Mouse (Mus musculus): ENCODE data around the gene Evpl. TPM values are rescaled to one million over a fixed set of nuclear protein-coding genes. Genes with fewer than 3 reads are reported as not detected.

Evpl gene
- polyA plus RNA-seq, 1 experiment = 0.07 TPM

DNA sequence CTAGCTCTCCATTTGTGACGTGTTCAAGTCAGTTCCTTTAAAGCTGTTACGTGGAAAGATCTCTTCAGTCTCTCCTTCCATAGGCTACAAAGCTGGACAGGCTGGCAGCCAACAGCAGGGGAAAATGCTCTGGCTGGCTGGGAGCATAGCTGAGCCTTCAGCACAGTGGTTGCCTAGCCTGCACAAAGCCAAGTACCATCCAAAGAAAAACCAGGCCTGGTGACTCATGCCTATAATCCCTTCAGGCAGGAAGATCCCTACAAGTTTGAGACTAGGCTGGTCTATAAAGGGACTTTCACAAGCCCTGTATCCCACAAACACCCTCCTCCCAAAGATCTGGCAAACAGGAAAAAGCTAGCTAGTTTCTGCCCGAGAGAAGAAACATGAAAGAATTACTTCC, 52.0 kb downstream of the Evpl start:
- 92% methylated on average over 3 of the region's 3 CpGs for WGBS
- TF ChIP-seq CTCF (IDR thresholded peaks at IDR 0.05; ENCODE audit: extremely low read depth, insufficient read depth, insufficient read length, insufficient replicate concordance) (no peak), POLR2A (IDR thresholded peaks at IDR 0.05; ENCODE audit: low read depth, low read length) (no peak)
- H3K4me3 ChIP-seq (ENCODE audit: extremely low read depth, insufficient read depth, insufficient read length) = no peak overlapping the region
- no peaks in the 10 kb centered on the region for H3K27me3 ChIP-seq (ENCODE audit: control insufficient read depth, insufficient read depth, low read length)
- no peak overlapping the region for H3K27ac ChIP-seq (ENCODE audit: insufficient read depth, low read length)
- no peak for DNase-seq (ENCODE audit: low read depth in 1 of 2, low spot score in 2 of 2)
- peaks cover 6% of the 10 kb centered on the region; the same call in 1 of the 2 replicates for H3K36me3 ChIP-seq (ENCODE audit: control insufficient read depth, insufficient read depth, low read length)
- H3K4me1 ChIP-seq (ENCODE audit: control insufficient read depth, insufficient read depth, insufficient read length) = no peaks in the 10 kb centered on the region

DNA sequence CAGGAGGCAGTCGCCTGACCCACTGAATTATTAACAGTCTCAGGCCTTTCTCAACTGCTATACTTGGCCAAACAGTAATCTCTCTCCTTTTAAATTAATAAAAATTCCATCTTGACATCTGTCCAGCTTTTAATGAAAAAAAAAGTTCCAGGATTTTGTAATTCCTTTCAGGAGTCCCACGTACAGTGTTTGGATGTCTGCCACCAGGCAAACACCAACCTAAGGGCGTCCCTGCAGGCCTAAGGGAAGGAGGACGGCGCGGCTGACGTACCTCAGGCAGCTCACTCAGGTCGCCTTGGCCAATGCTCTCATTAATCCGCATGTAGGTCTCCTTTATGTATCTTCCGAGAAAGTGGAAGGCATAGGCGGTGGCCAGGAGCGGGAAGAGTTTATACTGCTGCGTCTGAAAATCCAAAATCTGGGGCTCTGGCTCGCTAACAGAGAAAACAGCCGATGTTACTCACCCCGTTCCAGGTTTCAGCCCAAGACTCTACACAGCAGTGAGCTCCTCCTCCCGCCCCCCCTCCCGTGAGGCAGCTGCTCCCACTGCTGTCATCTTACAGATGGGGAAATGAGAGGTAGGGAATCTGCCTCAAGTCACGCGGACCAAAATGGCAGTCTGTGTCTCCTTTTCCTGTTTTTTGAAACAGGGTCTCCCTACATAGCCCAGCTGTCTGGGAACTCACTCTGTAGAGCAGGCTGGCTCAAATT, 59.3 kb downstream of the Evpl start:
- Histone ChIP-seq H3K27me3 (ENCODE audit: control insufficient read depth, insufficient read depth, low read length) (no peaks in the 10 kb centered on the region), H3K27ac (ENCODE audit: insufficient read depth, low read length) (no peak overlapping the region), H3K36me3 (ENCODE audit: control insufficient read depth, insufficient read depth, low read length) (peaks cover 26% of the 10 kb centered on the region), H3K4me1 (ENCODE audit: control insufficient read depth, insufficient read depth, insufficient read length) (no peaks in the 10 kb centered on the region), H3K4me3 (ENCODE audit: extremely low read depth, insufficient read depth, insufficient read length) (no peak overlapping the region)
- DNase-seq (ENCODE audit: low read depth in 1 of 2, low spot score in 2 of 2) = no peak
- TF ChIP-seq POLR2A (IDR thresholded peaks at IDR 0.05; ENCODE audit: low read depth, low read length) = no peak
- TF ChIP-seq CTCF (IDR thresholded peaks at IDR 0.05; ENCODE audit: extremely low read depth, insufficient read depth, insufficient read length, insufficient replicate concordance) = no peak
- WGBS = 94% methylated on average over 20 of the region's 20 CpGs

DNA sequence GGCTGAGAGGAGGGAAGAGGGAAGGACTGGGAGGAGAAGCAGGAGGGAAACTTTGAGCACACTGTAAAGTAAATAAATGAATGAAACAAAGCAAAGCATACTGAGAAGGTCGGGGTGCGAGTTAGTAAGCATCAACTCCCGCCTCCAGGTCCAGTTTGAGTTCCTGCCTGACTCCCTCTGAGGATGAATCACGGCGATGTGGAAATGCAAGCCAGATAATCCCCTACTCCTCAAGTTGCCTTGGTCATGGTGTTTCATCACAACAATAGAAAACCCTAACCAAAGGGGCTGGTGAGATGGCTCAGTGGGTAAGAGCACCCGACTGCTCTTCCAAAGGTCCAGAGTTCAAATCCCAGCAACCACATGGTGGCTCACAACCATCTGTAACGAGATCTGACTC, 61.9 kb downstream of the Evpl start:
- H3K36me3 ChIP-seq (ENCODE audit: control insufficient read depth, insufficient read depth, low read length) = peaks cover 35% of the 10 kb centered on the region
- no peak for DNase-seq (ENCODE audit: low read depth in 1 of 2, low spot score in 2 of 2)
- 94% methylated on average over 7 of the region's 7 CpGs for WGBS

DNA sequence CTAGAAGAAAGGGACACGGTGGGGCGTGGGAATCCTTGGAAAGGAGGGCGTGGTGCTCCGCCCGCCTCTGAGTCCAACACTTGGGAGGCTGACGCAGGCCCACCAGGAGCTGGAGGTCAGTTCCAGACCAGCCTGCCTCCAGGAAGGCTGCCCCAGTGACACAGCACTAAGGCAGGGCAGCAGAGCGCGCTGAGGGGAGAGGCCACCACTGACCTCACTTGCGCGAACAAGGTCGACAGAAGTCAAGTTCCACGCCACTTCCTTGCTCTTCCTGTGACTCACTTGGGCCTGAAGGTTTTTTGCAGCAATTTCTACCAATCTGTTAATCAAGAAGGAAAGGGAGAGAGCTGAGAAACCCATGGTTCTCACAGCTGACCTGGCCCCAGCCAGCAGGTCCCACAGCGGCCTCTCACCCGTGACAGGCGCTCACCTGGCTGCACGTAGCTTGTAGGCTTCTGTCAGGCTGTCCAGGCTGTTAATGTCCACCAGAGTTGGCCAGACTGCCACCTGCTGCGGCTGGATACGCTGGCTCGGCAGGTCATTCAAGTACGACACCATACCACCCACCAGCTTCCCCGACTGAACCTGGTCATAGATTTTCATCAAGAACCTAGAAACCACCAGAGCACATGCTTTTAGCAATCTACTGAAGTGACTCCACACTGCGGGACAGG, 63.0 kb downstream of the Evpl start:
- no peaks in the 10 kb centered on the region for H3K4me1 ChIP-seq (ENCODE audit: control insufficient read depth, insufficient read depth, insufficient read length)
- H3K27ac ChIP-seq (ENCODE audit: insufficient read depth, low read length) = no peak overlapping the region
- TF ChIP-seq CTCF (IDR thresholded peaks at IDR 0.05; ENCODE audit: extremely low read depth, insufficient read depth, insufficient read length, insufficient replicate concordance) = no peak
- TF ChIP-seq POLR2A (IDR thresholded peaks at IDR 0.05; ENCODE audit: low read depth, low read length) = no peak
- H3K27me3 ChIP-seq (ENCODE audit: control insufficient read depth, insufficient read depth, low read length) = no peaks in the 10 kb centered on the region
- WGBS = 89% methylated on average over 22 of the region's 22 CpGs
- no peak overlapping the region for H3K4me3 ChIP-seq (ENCODE audit: extremely low read depth, insufficient read depth, insufficient read length)
- DNase-seq (ENCODE audit: low read depth in 1 of 2, low spot score in 2 of 2) = no peak
- H3K36me3 ChIP-seq (ENCODE audit: control insufficient read depth, insufficient read depth, low read length) = peaks cover 30% of the 10 kb centered on the region

More for the DNA sequence above, 61.9 kb downstream of the Evpl start:
- TF ChIP-seq POLR2A (IDR thresholded peaks at IDR 0.05; ENCODE audit: low read depth, low read length) (no peak), CTCF (IDR thresholded peaks at IDR 0.05; ENCODE audit: extremely low read depth, insufficient read depth, insufficient read length, insufficient replicate concordance) (no peak)
- H3K27ac ChIP-seq (ENCODE audit: insufficient read depth, low read length) = no peak overlapping the region
- no peak overlapping the region for H3K4me3 ChIP-seq (ENCODE audit: extremely low read depth, insufficient read depth, insufficient read length)
- no peaks in the 10 kb centered on the region for H3K4me1 ChIP-seq (ENCODE audit: control insufficient read depth, insufficient read depth, insufficient read length)
- H3K27me3 ChIP-seq (ENCODE audit: control insufficient read depth, insufficient read depth, low read length) = no peaks in the 10 kb centered on the region

DNA sequence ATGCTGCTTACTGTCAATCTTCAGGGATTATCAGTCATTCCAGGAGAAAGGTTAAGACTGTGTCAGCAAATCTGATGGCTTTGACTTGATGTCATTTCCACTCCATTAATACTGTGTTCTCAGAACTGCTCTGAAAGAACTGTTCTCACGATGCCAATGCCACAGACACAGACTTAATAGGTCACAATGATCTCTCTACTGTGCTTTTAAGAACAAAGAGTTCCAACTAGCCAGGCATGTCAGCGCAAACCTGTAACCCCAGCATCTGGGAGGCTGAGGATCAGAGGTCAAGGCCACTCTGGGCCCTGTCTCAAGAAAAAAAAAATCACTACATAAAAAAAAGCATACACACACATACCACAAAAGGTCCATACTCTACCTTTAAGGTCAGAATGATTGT, 65.9 kb downstream of the Evpl start:
- Histone ChIP-seq H3K4me3 (ENCODE audit: extremely low read depth, insufficient read depth, insufficient read length) (no peak overlapping the region), H3K27ac (ENCODE audit: insufficient read depth, low read length) (no peak overlapping the region), H3K36me3 (ENCODE audit: control insufficient read depth, insufficient read depth, low read length) (peaks cover 19% of the 10 kb centered on the region), H3K27me3 (ENCODE audit: control insufficient read depth, insufficient read depth, low read length) (no peaks in the 10 kb centered on the region), H3K4me1 (ENCODE audit: control insufficient read depth, insufficient read depth, insufficient read length) (no peaks in the 10 kb centered on the region)
- WGBS = 86% methylated on average over 2 of the region's 2 CpGs
- no peak for DNase-seq (ENCODE audit: low read depth in 1 of 2, low spot score in 2 of 2)
- no peak for TF ChIP-seq POLR2A (IDR thresholded peaks at IDR 0.05; ENCODE audit: low read depth, low read length)
- no peak for TF ChIP-seq CTCF (IDR thresholded peaks at IDR 0.05; ENCODE audit: extremely low read depth, insufficient read depth, insufficient read length, insufficient replicate concordance)

Other genes with a start within 250 kb of the Evpl start
- 30.8 and 39.4 TPM in 2 replicates for gene Galk1, start 225.4 kb downstream of the Evpl start, polyA plus RNA-seq (2012; rRNA removed)
- gene H3f3b, start 210.1 kb downstream of the Evpl start, polyA plus RNA-seq (2012; rRNA removed) = 161 and 200 TPM in 2 replicates
- 37.9 and 64.9 TPM in 2 replicates for gene Unk, start 207.8 kb downstream of the Evpl start, polyA plus RNA-seq (2012; rRNA removed)
- gene Unc13d, start 160.1 kb downstream of the Evpl start, polyA plus RNA-seq (2012; rRNA removed) = 49.4 and 65.0 TPM in 2 replicates
- 135 and 162 TPM in 2 replicates for gene Wbp2, start 151.1 kb downstream of the Evpl start, polyA plus RNA-seq (2012; rRNA removed)
- 19.4 and 26.1 TPM in 2 replicates for gene Trim47, start 110.9 kb downstream of the Evpl start, polyA plus RNA-seq (2012; rRNA removed)
- gene Trim65, start 106.9 kb downstream of the Evpl start, polyA plus RNA-seq (2012; rRNA removed) = 23.7 and 26.0 TPM in 2 replicates
- 37.3 and 40.3 TPM in 2 replicates for gene Mrpl38, start 99.2 kb downstream of the Evpl start, polyA plus RNA-seq (2012; rRNA removed)
- gene Fbf1, start 69.9 kb downstream of the Evpl start, polyA plus RNA-seq (2012; rRNA removed) = 13.3 and 14.0 TPM in 2 replicates
- 18.3 and 24.0 TPM in 2 replicates for gene Ten1, start 39.2 kb downstream of the Evpl start, polyA plus RNA-seq (2012; rRNA removed)
- 12.9 TPM in 2 replicates for gene Acox1, start 39.0 kb downstream of the Evpl start, polyA plus RNA-seq (2012; rRNA removed)
- 25.4 and 27.0 TPM in 2 replicates for gene Srp68, start 36.1 kb upstream of the Evpl start, polyA plus RNA-seq (2012; rRNA removed)
- gene Galr2, start 42.9 kb upstream of the Evpl start, polyA plus RNA-seq (2012; rRNA removed) = 0.08 TPM in 1 of 2 replicates, not detected in the other
- gene Exoc7, start 69.2 kb upstream of the Evpl start, polyA plus RNA-seq (2012; rRNA removed) = 20.2 and 21.8 TPM in 2 replicates
- 0.47 and 0.59 TPM in 2 replicates for gene Foxj1, start 97.3 kb upstream of the Evpl start, polyA plus RNA-seq (2012; rRNA removed)
- gene Rnf157, start 175.0 kb upstream of the Evpl start, polyA plus RNA-seq (2012; rRNA removed) = 10.7 and 16.2 TPM in 2 replicates
- gene Ubald2, start 196.0 kb upstream of the Evpl start, polyA plus RNA-seq (2012; rRNA removed) = 152 and 245 TPM in 2 replicates
- gene Qrich2, start 228.2 kb upstream of the Evpl start, polyA plus RNA-seq (2012; rRNA removed) = 0.07 and 0.14 TPM in 2 replicates